15 mouse cellular contexts compared by ENCODE assay signal in genomic region chr1:133693536-133694114, GRCm38 (mm10). TPM values are rescaled to one million over a fixed set of nuclear protein-coding genes. Genes with fewer than 3 reads are reported as not detected.
A peak's percentile ranks its signal among the peaks of the same experiment; 100 is the strongest.
DNase-seq lines count a peak whose midpoint lies in the region; ATAC-seq and TF ChIP-seq lines count a peak whose summit lies in the region.
"Had no signal": no experiment of that assay in that cellular context is flagged by ENCODE, and none has a peak within 500 bp of the region (broad histone marks: within the 10 kb centered on the region; RNA-seq: fewer than 3 reads in every experiment).

No protein-coding gene starts in this region.

- ATAC-seq in heart, embryonic 12.5 days (ENCODE audit: insufficient number of reproducible peaks, low FRiP score): no peak
- ATAC-seq in liver, embryonic 15.5 days (ENCODE audit: insufficient read depth): no peak
- no peak for ATAC-seq in liver, embryonic 11.5 days (replicated peaks; ENCODE audit: low FRiP score)
- ATAC-seq in embryonic facial prominence, embryonic 11.5 days (replicated peaks; ENCODE audit: insufficient number of reproducible peaks, low FRiP score, low TSS enrichment, low read depth): no peak
- ATAC-seq: Patski had no signal

- no peaks in the 10 kb centered on the region for H3K27me3 ChIP-seq in heart, embryonic 12.5 days (replicated peaks)
- no peaks in the 10 kb centered on the region; the same call in 1 of the 2 replicates for H3K27me3 ChIP-seq in liver, embryonic 15.5 days
- no peaks in the 10 kb centered on the region for H3K27me3 ChIP-seq in liver, embryonic 11.5 days (replicated peaks; ENCODE audit: control insufficient read depth, insufficient read depth, low read length)
- H3K27me3 ChIP-seq in embryonic facial prominence, embryonic 11.5 days (ENCODE audit: control insufficient read depth, insufficient read depth, low read length): no peaks in the 10 kb centered on the region
- no peaks in the 10 kb centered on the region for H3K27me3 ChIP-seq in small intestine, adult 2 months (ENCODE audit: control insufficient read depth, insufficient read depth, low read length)
- H3K27me3 ChIP-seq: Patski had no signal

- H3K9me3 ChIP-seq in heart, embryonic 12.5 days (replicated peaks): no peaks in the 10 kb centered on the region
- no peaks in the 10 kb centered on the region for H3K9me3 ChIP-seq in liver, embryonic 15.5 days (replicated peaks)
- no peaks in the 10 kb centered on the region for H3K9me3 ChIP-seq in liver, embryonic 11.5 days (ENCODE audit: control insufficient read depth, low read length)
- H3K9me3 ChIP-seq in embryonic facial prominence, embryonic 11.5 days (replicated peaks; ENCODE audit: control insufficient read depth, low read length): no peaks in the 10 kb centered on the region

- H3K4me3 ChIP-seq in heart, embryonic 12.5 days: no peak overlapping the region
- no peak overlapping the region for H3K4me3 ChIP-seq in liver, embryonic 15.5 days (replicated peaks)
- H3K4me3 ChIP-seq in liver, embryonic 11.5 days (ENCODE audit: low read depth, low read length): no peak overlapping the region
- no peak overlapping the region for H3K4me3 ChIP-seq in embryonic facial prominence, embryonic 11.5 days (ENCODE audit: low read depth, low read length)
- no peak overlapping the region for H3K4me3 ChIP-seq in small intestine, adult 2 months (ENCODE audit: low read depth, low read length)
- H3K4me3 ChIP-seq: heart, adult 2 months had no signal

- no peaks in the 10 kb centered on the region for H3K36me3 ChIP-seq in heart, embryonic 12.5 days
- peaks cover 10% of the 10 kb centered on the region; the same call in 1 of the 2 replicates for H3K36me3 ChIP-seq in liver, embryonic 15.5 days (replicated peaks)
- no peaks in the 10 kb centered on the region for H3K36me3 ChIP-seq in liver, embryonic 11.5 days (ENCODE audit: control insufficient read depth, insufficient read depth, low read length)
- H3K36me3 ChIP-seq in embryonic facial prominence, embryonic 11.5 days (replicated peaks; ENCODE audit: control insufficient read depth, insufficient read depth, low read depth, low read length): no peaks in the 10 kb centered on the region
- H3K36me3 ChIP-seq in small intestine, adult 2 months (ENCODE audit: control insufficient read depth, insufficient read depth, low read length): no peaks in the 10 kb centered on the region

- WGBS in heart, embryonic 12.5 days: 65% methylated on average over 11 of the region's 11 CpGs
- 71% methylated on average over 11 of the region's 11 CpGs for WGBS in liver, embryonic 15.5 days (ENCODE audit: insufficient replicate concordance)
- WGBS in liver, embryonic 11.5 days: 62% methylated on average over 11 of the region's 11 CpGs
- 62% methylated on average over 11 of the region's 11 CpGs for WGBS in embryonic facial prominence, embryonic 11.5 days
- 65% methylated on average over 11 of the region's 11 CpGs for WGBS in small intestine, adult 2 months

- intact Hi-C loops in heart, postnatal 25 days (cut with DNase I): no loop called here

- DNase-seq in heart, postnatal 25 days (ENCODE audit: low spot score): no peak
- no peak for DNase-seq in liver, embryonic 11.5 days (ENCODE audit: low spot score)
- DNase-seq in embryonic facial prominence, embryonic 11.5 days (ENCODE audit: low spot score): no peak
- no peak for DNase-seq in frontal cortex, postnatal 36 days (ENCODE audit: low spot score in 2 of 2)
- DNase-seq in ovary, postnatal 14 days (ENCODE audit: low spot score): no peak
- DNase-seq: adrenal gland, adult 8-10 months; cerebellum, postnatal 36 days; heart, adult 2 months; thymus, postnatal 14 days had no signal

- no peak overlapping the region for H3K4me2 ChIP-seq in heart, embryonic 12.5 days
- no peak overlapping the region for H3K4me2 ChIP-seq in liver, embryonic 15.5 days
- no peak overlapping the region for H3K4me2 ChIP-seq in liver, embryonic 11.5 days
- no peak overlapping the region for H3K4me2 ChIP-seq in embryonic facial prominence, embryonic 11.5 days (ENCODE audit: low read depth, low read length)

- H3K27ac ChIP-seq in heart, embryonic 12.5 days (ENCODE audit: poor library complexity, severe bottlenecking): peak overlapping the region; percentile 66
- peak overlapping the region; percentile 61 for H3K27ac ChIP-seq in liver, embryonic 15.5 days (replicated peaks)
- no peak overlapping the region for H3K27ac ChIP-seq in liver, embryonic 11.5 days (ENCODE audit: low read depth, low read length)
- H3K27ac ChIP-seq in embryonic facial prominence, embryonic 11.5 days (replicated peaks; ENCODE audit: low read depth, low read length): 0 out of 2 replicates have a peak overlapping the region, but pooled peaks have one; percentile 10
- peak overlapping the region; percentile 84 for H3K27ac ChIP-seq in small intestine, adult 2 months (ENCODE audit: insufficient read depth, low read depth, low read length)
- H3K27ac ChIP-seq: heart, adult 2 months had no signal

- peak; percentile 13; the same call in 1 of the 2 replicates for TF ChIP-seq CTCF in small intestine, adult 2 months (IDR thresholded peaks at IDR 0.05; ENCODE audit: extremely low read depth, insufficient read length, insufficient replicate concordance, low read depth, low read length)

- H3K4me1 ChIP-seq in heart, embryonic 12.5 days (replicated peaks): peaks cover 57% of the 10 kb centered on the region
- peaks cover 32% of the 10 kb centered on the region for H3K4me1 ChIP-seq in liver, embryonic 15.5 days (replicated peaks)
- H3K4me1 ChIP-seq in liver, embryonic 11.5 days (replicated peaks; ENCODE audit: control insufficient read depth, insufficient read depth, low read length): peaks cover 17% of the 10 kb centered on the region
- peaks cover 4% of the 10 kb centered on the region; the same call in 1 of the 2 replicates for H3K4me1 ChIP-seq in embryonic facial prominence, embryonic 11.5 days (ENCODE audit: control insufficient read depth, insufficient read depth, low read length)
- H3K4me1 ChIP-seq in small intestine, adult 2 months (ENCODE audit: control insufficient read depth, insufficient read depth, insufficient read length, low read length): peaks cover 24% of the 10 kb centered on the region

- 0 out of 2 replicates have a peak overlapping the region, but pooled peaks have one; percentile 3 for H3K9ac ChIP-seq in heart, embryonic 12.5 days
- H3K9ac ChIP-seq in liver, embryonic 15.5 days: no peak overlapping the region
- H3K9ac ChIP-seq in liver, embryonic 11.5 days (ENCODE audit: low read depth, low read length): no peak overlapping the region
- no peak overlapping the region for H3K9ac ChIP-seq in embryonic facial prominence, embryonic 11.5 days (replicated peaks; ENCODE audit: low read length)

- no peak for TF ChIP-seq POLR2A in small intestine, adult 2 months (IDR thresholded peaks at IDR 0.05; ENCODE audit: low read depth, low read length)

RNA-seq across cellular contexts. Expression of gene Lax1, which starts 3.7 kb away (rescaled TPM):
- 0.50 and 0.53 TPM in 2 replicates for polyA plus RNA-seq in heart, embryonic 12.5 days (2016; fragmentation: Nextera tagmentation; extraction: Ambion mirVana)
- under 1 TPM in 1 of 2 experiments, not detected in 1; 0.36 TPM for total RNA-seq in heart, postnatal 25 days (2021)
- polyA plus RNA-seq in liver, embryonic 15.5 days (2015; fragmentation: Nextera tagmentation; extraction: Ambion mirVana): 0.58 and 0.70 TPM in 2 replicates
- 0.62 and 0.78 TPM in 2 replicates for polyA plus RNA-seq in liver, embryonic 11.5 days (2014; fragmentation: Nextera tagmentation; extraction: Ambion mirVana)
- 0.32 and 0.76 TPM in 2 replicates for polyA plus RNA-seq in embryonic facial prominence, embryonic 11.5 days (2014; fragmentation: Nextera tagmentation; extraction: Ambion mirVana)
- polyA plus RNA-seq in small intestine, adult 2 months (2012; rRNA removed): 4.3 and 8.2 TPM in 2 replicates
- polyA plus RNA-seq: C2C12 had no signal

RNA-seq across cellular contexts. Expression of gene Gm38394, which starts 32.5 kb away (rescaled TPM):
- 6.2 and 6.8 TPM in 2 replicates for polyA plus RNA-seq in heart, embryonic 12.5 days (2016; fragmentation: Nextera tagmentation; extraction: Ambion mirVana)
- total RNA-seq in heart, postnatal 25 days (2021): 10 to 100 TPM; 15.7 to 15.9 TPM
- 1.3 TPM in 2 replicates for polyA plus RNA-seq in liver, embryonic 15.5 days (2015; fragmentation: Nextera tagmentation; extraction: Ambion mirVana)
- 4.4 and 4.5 TPM in 2 replicates for polyA plus RNA-seq in liver, embryonic 11.5 days (2014; fragmentation: Nextera tagmentation; extraction: Ambion mirVana)
- polyA plus RNA-seq in embryonic facial prominence, embryonic 11.5 days (2014; fragmentation: Nextera tagmentation; extraction: Ambion mirVana): 7.0 and 8.8 TPM in 2 replicates
- polyA plus RNA-seq in small intestine, adult 2 months (2012; rRNA removed): 0.29 and 1.1 TPM in 2 replicates

RNA-seq across cellular contexts. Expression of gene Zbed6, which starts 32.9 kb away (rescaled TPM):
- not detected in 2 replicates for polyA plus RNA-seq in heart, embryonic 12.5 days (2016; fragmentation: Nextera tagmentation; extraction: Ambion mirVana)
- total RNA-seq in heart, postnatal 25 days (2021): 1 to 10 TPM; 5.7 to 8.3 TPM
- polyA plus RNA-seq in liver, embryonic 15.5 days (2015; fragmentation: Nextera tagmentation; extraction: Ambion mirVana): not detected in 2 replicates
- not detected in 2 replicates for polyA plus RNA-seq in liver, embryonic 11.5 days (2014; fragmentation: Nextera tagmentation; extraction: Ambion mirVana)
- polyA plus RNA-seq in embryonic facial prominence, embryonic 11.5 days (2014; fragmentation: Nextera tagmentation; extraction: Ambion mirVana): not detected in 2 replicates
- 0.61 and 1.0 TPM in 2 replicates for polyA plus RNA-seq in small intestine, adult 2 months (2012; rRNA removed)
- polyA plus RNA-seq: limb, embryonic 11.5 days had no signal
